Mouse (Mus musculus) gastrocnemius, adult 8-10 months (tissue): Measurements from ENCODE around the gene Olfr954. TPM values are rescaled to one million over a fixed set of nuclear protein-coding genes. Genes with fewer than 3 reads are reported as not detected.

Experiments used
- DNase-seq, 2 experiments: peaks; one replicate each; pipeline ENCODE4 v3.0.0; 2022; ENCODE audit warnings: low spot score in 2 of 2
- total RNA-seq, 4 experiments: library from RNA; stranded (reverse); gene quantifications; 2 replicates each; pipeline ENCODE4 v1.2.4; 2022

Olfr954 gene
- total RNA-seq = not detected

DNA sequence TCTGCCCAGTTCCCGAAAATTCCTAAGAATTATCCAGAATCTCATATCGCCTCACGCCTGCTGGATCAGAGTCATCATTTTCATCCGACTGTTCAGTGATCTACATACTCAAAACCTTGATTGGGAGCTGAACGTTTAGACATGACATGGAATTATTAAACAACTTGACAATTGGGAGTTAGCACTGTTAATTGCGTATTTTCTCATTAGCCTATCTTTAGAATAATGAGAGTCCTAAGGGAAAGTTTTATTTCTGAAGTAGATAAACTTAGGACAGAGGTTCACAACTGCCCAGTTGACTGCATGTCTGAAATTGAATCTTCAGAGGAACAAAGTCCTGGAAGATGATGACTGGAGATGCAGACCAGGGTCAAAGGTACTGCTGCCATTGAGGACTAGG lies at the start of gene Olfr954:
TSS of gene Olfr954 (plus strand) at position 301 of the 400 bp plus-strand sequence.
- DNase-seq = no peak

DNA sequence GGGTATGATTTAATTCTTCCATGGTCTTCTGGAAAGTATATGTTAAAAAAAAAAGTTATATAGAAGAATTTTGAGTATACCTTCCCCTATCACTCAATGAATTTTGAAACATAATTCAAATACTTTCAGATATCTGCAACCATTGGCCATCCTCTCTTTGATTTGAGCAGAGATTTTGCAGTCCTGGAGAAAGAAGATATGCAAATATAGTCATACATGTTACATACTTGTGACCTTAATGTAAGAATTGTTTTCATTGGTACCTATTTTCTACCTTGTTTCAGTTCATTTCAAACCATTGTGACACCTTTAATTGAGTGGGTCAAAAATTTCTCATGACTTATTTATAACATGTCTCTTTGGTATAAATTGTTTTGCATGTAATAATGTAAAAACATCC lies 29.5 kb upstream of the Olfr954 start, which contains the start of gene Olfr952:
TSS of gene Olfr952 (minus strand) at position 101 of the 400 bp plus-strand sequence.
- DNase-seq = no peak

DNA sequence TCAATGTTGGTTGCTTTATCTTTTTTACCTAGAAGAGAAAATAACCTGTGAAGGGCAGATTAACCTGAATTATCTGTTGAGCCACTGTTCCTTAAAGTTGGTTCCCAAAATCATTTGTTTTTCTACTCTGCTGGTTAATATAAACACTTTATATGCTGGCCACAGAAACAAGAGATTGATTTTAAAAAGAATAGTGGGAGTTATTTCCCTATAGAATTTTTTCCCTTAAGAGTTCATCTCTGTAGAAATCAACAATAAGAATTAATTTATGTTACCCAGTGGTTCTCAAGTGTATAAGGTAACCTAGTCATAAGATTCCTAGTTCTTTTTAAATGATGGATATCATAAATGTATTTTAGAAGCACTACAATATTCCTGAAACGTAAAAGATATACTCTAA lies 15.3 kb downstream of the Olfr954 start, which contains the start of gene Olfr955:
TSS of gene Olfr955 (minus strand) at position 101 of the 400 bp plus-strand sequence.
- no peak for DNase-seq

- no peak for DNase-seq
Observed at GRCm38 (mm10) chr9:39493895-39494294, 37.4 kb downstream of the Olfr954 start, which contains the start of gene Olfr44. TSS of gene Olfr44 (minus strand) at chr9:39493995.

DNA sequence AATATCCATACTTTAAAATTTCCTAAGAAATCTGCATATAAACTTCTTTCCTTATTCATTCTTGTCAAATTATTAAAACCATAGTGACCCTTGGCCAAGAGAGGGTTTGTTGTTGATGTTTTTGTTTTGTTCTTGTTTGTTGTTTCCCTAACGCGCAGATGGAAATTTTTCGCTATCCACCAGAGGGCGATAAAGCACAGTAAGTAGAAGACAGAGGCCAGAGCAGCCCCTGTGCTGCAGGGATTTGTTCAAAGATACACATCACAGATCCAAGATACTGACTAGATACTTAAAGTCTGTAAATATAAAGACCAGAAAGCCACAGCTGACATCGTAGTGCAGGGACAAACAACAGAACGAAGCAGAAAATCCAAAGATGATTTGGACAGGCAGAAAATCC lies 52.5 kb downstream of the Olfr954 start:
- DNase-seq = no peak

DNA sequence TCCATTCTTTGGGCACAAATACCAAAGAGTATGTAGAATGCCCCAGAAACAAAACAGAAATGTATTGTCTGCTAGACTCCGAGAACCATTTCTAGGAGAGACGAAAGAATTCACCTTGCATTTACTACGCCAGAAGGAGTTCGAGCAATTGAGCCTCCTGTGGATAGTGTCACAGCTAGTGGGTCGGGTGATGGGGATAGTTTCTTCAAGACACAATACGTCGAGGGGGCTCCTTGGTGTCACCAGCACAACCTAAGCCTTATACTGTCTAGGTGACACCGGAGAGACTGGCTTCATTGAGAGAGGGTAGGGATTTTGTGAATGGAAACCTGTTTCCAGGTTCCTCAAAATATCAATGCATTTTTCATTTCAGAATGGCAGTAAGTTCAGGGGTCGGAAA lies 52.9 kb downstream of the Olfr954 start:
- DNase-seq = no peak

Other genes starting within 250 kb of the Olfr954 start
- not detected for gene Olfr1537, start 206.7 kb upstream of the Olfr954 start, total RNA-seq
- gene Olfr945, start 179.9 kb upstream of the Olfr954 start, total RNA-seq = not detected
- not detected for gene Olfr948, start 130.7 kb upstream of the Olfr954 start, total RNA-seq
- not detected for gene Olfr951, start 69.3 kb upstream of the Olfr954 start, total RNA-seq
- not detected for gene Olfr952, start 29.6 kb upstream of the Olfr954 start, total RNA-seq
- gene Olfr955, start 15.2 kb downstream of the Olfr954 start, total RNA-seq = not detected
- not detected for gene Olfr44, start 37.3 kb downstream of the Olfr954 start, total RNA-seq
- not detected for gene Olfr957, start 59.1 kb downstream of the Olfr954 start, total RNA-seq
- gene Olfr958, start 97.4 kb downstream of the Olfr954 start, total RNA-seq = not detected
- not detected for gene Olfr959, start 118.9 kb downstream of the Olfr954 start, total RNA-seq
- under 1 TPM; 0.16 to 0.54 (median 0.34) TPM for gene AW551984, start 147.7 kb downstream of the Olfr954 start, total RNA-seq
- gene Olfr148, start 154.0 kb downstream of the Olfr954 start, total RNA-seq = not detected
- not detected for gene Olfr960, start 164.7 kb downstream of the Olfr954 start, total RNA-seq
- gene Olfr961, start 188.4 kb downstream of the Olfr954 start, total RNA-seq = not detected
- gene Olfr963, start 210.5 kb downstream of the Olfr954 start, total RNA-seq = not detected